20 mouse cellular contexts compared by ENCODE assay signal in the genomic region with DNA sequence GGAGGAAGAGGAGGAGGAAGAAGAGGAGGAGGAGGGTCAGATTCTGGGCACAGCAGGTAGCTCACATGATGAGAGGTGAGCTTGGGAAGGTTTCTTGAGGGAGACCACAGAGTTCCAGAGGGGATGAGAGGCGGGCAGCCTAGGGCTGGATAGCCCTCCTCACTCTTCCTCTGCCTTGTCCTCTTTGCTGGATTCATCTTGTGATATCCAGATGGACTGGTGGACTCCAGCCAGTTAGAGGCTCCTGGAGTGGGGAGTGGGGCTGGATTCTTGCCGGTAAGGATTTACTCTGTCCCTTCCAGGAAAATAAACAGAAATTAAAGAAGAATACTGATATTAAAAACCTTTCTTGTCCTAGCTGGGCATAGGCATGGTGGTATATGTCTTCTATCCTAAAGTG. TPM values are rescaled to one million over a fixed set of nuclear protein-coding genes. Genes with fewer than 3 reads are reported as not detected.
DNase-seq lines count a peak whose midpoint lies in the region; ATAC-seq and TF ChIP-seq lines count a peak whose summit lies in the region.
"Had no signal": no experiment of that assay in that cellular context is flagged by ENCODE, and none has a peak within 500 bp of the region (broad histone marks: within the 10 kb centered on the region; RNA-seq: fewer than 3 reads in every experiment).

No protein-coding gene starts in this region.

- H3K4me2 ChIP-seq in limb, embryonic 14.5 days (replicated peaks; ENCODE audit: low read depth, low read length, severe bottlenecking) = no peak overlapping the region
- H3K4me2 ChIP-seq in neural tube, embryonic 15.5 days = no peak overlapping the region
- H3K4me2 ChIP-seq in midbrain, embryonic 16.5 days (ENCODE audit: low read length) = no peak overlapping the region
- H3K4me2 ChIP-seq: embryonic facial prominence, embryonic 15.5 days; kidney, embryonic 15.5 days; neural tube, embryonic 13.5 days had no signal

- WGBS in limb, embryonic 14.5 days = 82% methylated on average over 2 of the region's 2 CpGs
- 83% methylated on average over 2 of the region's 2 CpGs for WGBS in limb, embryonic 10.5 days
- WGBS in neural tube, embryonic 15.5 days = 79% methylated on average over 2 of the region's 2 CpGs
- 81% methylated on average over 2 of the region's 2 CpGs for WGBS in midbrain, embryonic 16.5 days

- H3K9ac ChIP-seq in limb, embryonic 14.5 days (ENCODE audit: low read depth, low read length, severe bottlenecking) = no peak overlapping the region
- H3K9ac ChIP-seq in neural tube, embryonic 15.5 days (replicated peaks) = no peak overlapping the region
- no peak overlapping the region for H3K9ac ChIP-seq in midbrain, embryonic 16.5 days (ENCODE audit: low read depth, low read length)
- H3K9ac ChIP-seq: embryonic facial prominence, embryonic 15.5 days; kidney, embryonic 15.5 days; liver, embryonic 14.5 days; neural tube, embryonic 13.5 days had no signal

- no peak overlapping the region for H3K4me3 ChIP-seq in limb, embryonic 14.5 days (replicated peaks; ENCODE audit: low read length)
- H3K4me3 ChIP-seq in limb, embryonic 10.5 days = no peak overlapping the region
- no peak overlapping the region for H3K4me3 ChIP-seq in neural tube, embryonic 15.5 days (replicated peaks)
- H3K4me3 ChIP-seq in midbrain, embryonic 16.5 days (ENCODE audit: low read depth, low read length) = no peak overlapping the region
- H3K4me3 ChIP-seq: embryonic facial prominence, embryonic 15.5 days; forebrain, embryonic 10.5 days; hindbrain, embryonic 10.5 days; kidney, embryonic 15.5 days; megakaryocyte, embryonic 14.5 days; neural tube, embryonic 13.5 days had no signal

- ATAC-seq in limb, embryonic 14.5 days (ENCODE audit: low FRiP score, low read depth) = no peak
- no peak for ATAC-seq in neural tube, embryonic 15.5 days (ENCODE audit: low FRiP score)
- ATAC-seq in midbrain, embryonic 16.5 days = no peak
- ATAC-seq: inflammation-experienced regulatory T-cells, adult 6 months had no signal

- no peak for TF ChIP-seq POLR2A in limb, embryonic 14.5 days (IDR thresholded peaks at IDR 0.05; ENCODE audit: borderline replicate concordance, extremely low read depth, insufficient read depth, insufficient read length)

- H3K27ac ChIP-seq in limb, embryonic 14.5 days (replicated peaks; ENCODE audit: low read depth, low read length) = no peak overlapping the region
- H3K27ac ChIP-seq in limb, embryonic 10.5 days = no peak overlapping the region
- H3K27ac ChIP-seq in neural tube, embryonic 15.5 days (replicated peaks) = no peak overlapping the region
- H3K27ac ChIP-seq in midbrain, embryonic 16.5 days (ENCODE audit: low read length) = no peak overlapping the region
- H3K27ac ChIP-seq: embryonic facial prominence, embryonic 15.5 days; forebrain, embryonic 10.5 days; hindbrain, embryonic 10.5 days; kidney, embryonic 15.5 days; liver, embryonic 14.5 days; neural tube, embryonic 13.5 days had no signal

- intact Hi-C loops in gastrocnemius, postnatal 14 days (cut with DNase I; ENCODE audit: low total_unique reads) = no loop called here

- H3K36me3 ChIP-seq in limb, embryonic 14.5 days (ENCODE audit: control insufficient read depth, insufficient read depth, low read length) = no peaks in the 10 kb centered on the region
- no peaks in the 10 kb centered on the region for H3K36me3 ChIP-seq in limb, embryonic 10.5 days
- no peaks in the 10 kb centered on the region for H3K36me3 ChIP-seq in neural tube, embryonic 15.5 days
- H3K36me3 ChIP-seq in midbrain, embryonic 16.5 days (ENCODE audit: control insufficient read depth, insufficient read depth, low read length) = no peaks in the 10 kb centered on the region
- H3K36me3 ChIP-seq: embryonic facial prominence, embryonic 15.5 days; forebrain, embryonic 10.5 days; hindbrain, embryonic 10.5 days; kidney, embryonic 15.5 days; neural tube, embryonic 13.5 days had no signal

- DNase-seq in gastrocnemius, postnatal 14 days = peak; percentile 39
- no peak for DNase-seq in gastrocnemius, postnatal 25 days
- DNase-seq in limb, embryonic 14.5 days (ENCODE audit: low spot score) = peak; percentile 12
- DNase-seq in limb, embryonic 10.5 days (ENCODE audit: low spot score) = no peak
- DNase-seq in 3T3-L1 (ENCODE audit: low read depth, low spot score) (peak; percentile 35), ZHBTc4 (ENCODE audit: low read depth, low spot score) (peak; percentile 61)
- DNase-seq: cerebellum, adult 8-10 months; embryo, embryonic 11 days; right cerebral cortex, postnatal 14 days; thymus, postnatal 14 days had no signal

- no peaks in the 10 kb centered on the region for H3K27me3 ChIP-seq in limb, embryonic 14.5 days (ENCODE audit: control insufficient read depth, insufficient read depth, low read length)
- no peaks in the 10 kb centered on the region for H3K27me3 ChIP-seq in limb, embryonic 10.5 days (ENCODE audit: low read depth, poor library complexity, severe bottlenecking)
- no peaks in the 10 kb centered on the region for H3K27me3 ChIP-seq in neural tube, embryonic 15.5 days (replicated peaks)
- no peaks in the 10 kb centered on the region for H3K27me3 ChIP-seq in midbrain, embryonic 16.5 days (ENCODE audit: control insufficient read depth, insufficient read depth, low read depth, low read length)
- H3K27me3 ChIP-seq: embryonic facial prominence, embryonic 15.5 days; kidney, embryonic 15.5 days; megakaryocyte, embryonic 14.5 days; neural tube, embryonic 13.5 days had no signal

- H3K4me1 ChIP-seq in limb, embryonic 14.5 days (ENCODE audit: control insufficient read depth, insufficient read depth, low read length) = no peaks in the 10 kb centered on the region
- no peaks in the 10 kb centered on the region for H3K4me1 ChIP-seq in limb, embryonic 10.5 days
- H3K4me1 ChIP-seq in neural tube, embryonic 15.5 days = no peaks in the 10 kb centered on the region
- no peaks in the 10 kb centered on the region for H3K4me1 ChIP-seq in midbrain, embryonic 16.5 days (ENCODE audit: control insufficient read depth, insufficient read depth, low read length)
- H3K4me1 ChIP-seq: embryonic facial prominence, embryonic 15.5 days; kidney, embryonic 15.5 days; neural tube, embryonic 13.5 days had no signal

- H3K9me3 ChIP-seq in limb, embryonic 14.5 days (ENCODE audit: control insufficient read depth, low read length) = no peaks in the 10 kb centered on the region
- H3K9me3 ChIP-seq in limb, embryonic 10.5 days (replicated peaks) = no peaks in the 10 kb centered on the region
- H3K9me3 ChIP-seq in neural tube, embryonic 15.5 days (replicated peaks) = no peaks in the 10 kb centered on the region
- H3K9me3 ChIP-seq in midbrain, embryonic 16.5 days (replicated peaks; ENCODE audit: control insufficient read depth, low read length, poor library complexity, severe bottlenecking) = no peaks in the 10 kb centered on the region
- H3K9me3 ChIP-seq: embryonic facial prominence, embryonic 15.5 days; forebrain, embryonic 10.5 days; kidney, embryonic 15.5 days; megakaryocyte, embryonic 14.5 days; neural tube, embryonic 13.5 days had no signal

RNA-seq across cellular contexts. Expression of gene Akap12, which starts 20.4 kb away (rescaled TPM):
- 10 to 100 TPM; 15.4 to 26.5 TPM for total RNA-seq in gastrocnemius, postnatal 14 days (2021)
- 10 to 100 TPM in 1 of 2 experiments, 1 to 10 TPM in 1; 10.0 to 13.0 TPM for total RNA-seq in gastrocnemius, postnatal 25 days (2021)
- polyA plus RNA-seq in limb, embryonic 14.5 days (2012; rRNA removed) = 25.4 and 41.0 TPM in 2 replicates
- 41.0 and 42.2 TPM in 2 replicates for polyA plus RNA-seq in limb, embryonic 14.5 days (2014; fragmentation: Nextera tagmentation; extraction: Ambion mirVana)
- polyA plus RNA-seq in limb, embryonic 10.5 days (2016; fragmentation: Nextera tagmentation; extraction: Ambion mirVana) = 8.4 and 9.0 TPM in 2 replicates
- 52.2 and 57.1 TPM in 2 replicates for polyA plus RNA-seq in neural tube, embryonic 15.5 days (2015; fragmentation: Nextera tagmentation; extraction: Ambion mirVana)
- polyA plus RNA-seq in midbrain, embryonic 16.5 days (2015; fragmentation: Nextera tagmentation; extraction: Ambion mirVana) = 44.7 and 45.1 TPM in 2 replicates

Comparison
In these comparisons a context has a peak if more than half of its experiments do, and no peak if none do; other contexts are left out.
1. DNase-seq: peak in gastrocnemius, postnatal 14 days (single experiment), limb, embryonic 14.5 days (single experiment), 3T3-L1 (single experiment) and ZHBTc4 (single experiment); none in gastrocnemius, postnatal 25 days (single experiment) and limb, embryonic 10.5 days (single experiment).